Mouse (Mus musculus) spleen, embryonic (tissue): Measurements from ENCODE around the gene Fthl17d.
"Not testable (repeated sequence)": the region's sequence is repeated elsewhere in the genome, so short reads cannot be mapped to it uniquely, and the experiment has no call there.

Experiments used
- CTCF ChIA-PET: fragments of 350-600 bp; sonication (Branson Sonifier 250); formaldehyde crosslinking; loops from one replicate; lab custom pipeline; 2022; lab: Charles Lee

The Fthl17d gene

GRCm38 (mm10) chrX:8986655-8987054, at the start of gene Fthl17d:
Gene Fthl17d, minus strand, starts transcription at chrX:8986755.
- CTCF ChIA-PET = not testable (repeated sequence)

GRCm38 (mm10) chrX:9033193-9033592, 46.6 kb upstream of the Fthl17d start, which contains the start of gene Fthl17e:
Gene Fthl17e, plus strand, starts transcription at chrX:9033493.
- CTCF ChIA-PET = not testable (repeated sequence)

GRCm38 (mm10) chrX:9019481-9019880, 32.9 kb upstream of the Fthl17d start:
- CTCF ChIA-PET = no interaction called here

- CTCF ChIA-PET = no interaction called here
Observed at GRCm38 (mm10) chrX:9016079-9016478, 29.5 kb upstream of the Fthl17d start.

- CTCF ChIA-PET = not testable (repeated sequence)
Observed at GRCm38 (mm10) chrX:8976459-8976858, 10.1 kb downstream of the Fthl17d start, which contains the start of gene Fthl17c. Gene Fthl17c, minus strand, starts transcription at chrX:8976559.

- CTCF ChIA-PET = not testable (repeated sequence)
Observed at GRCm38 (mm10) chrX:8964618-8965017, 21.9 kb downstream of the Fthl17d start.

- CTCF ChIA-PET = not testable (repeated sequence)
Observed at GRCm38 (mm10) chrX:8962875-8963274, 23.7 kb downstream of the Fthl17d start, which contains the start of gene Fthl17b. Gene Fthl17b, minus strand, starts transcription at chrX:8962975.

- CTCF ChIA-PET = not testable (repeated sequence)
Observed at GRCm38 (mm10) chrX:8948130-8948805, 38.3 kb downstream of the Fthl17d start.

GRCm38 (mm10) chrX:8944041-8944440, 42.5 kb downstream of the Fthl17d start:
- CTCF ChIA-PET = no interaction called here
